8 mouse cellular contexts compared by ENCODE assay signal in genomic region chr16:4273702-4274476, GRCm38 (mm10).
DNase-seq lines count a peak whose midpoint lies in the region; ATAC-seq and TF ChIP-seq lines count a peak whose summit lies in the region.

No protein-coding gene starts in this region.

- DNase-seq in limb, embryonic 10.5 days (ENCODE audit: low spot score) = no peak
- peak; percentile 93 for DNase-seq in fibroblast of lung, adult 2 months (ENCODE audit: low read depth)
- DNase-seq in heart, postnatal 0 days (ENCODE audit: low spot score) = peak; percentile 92
- DNase-seq in layer of hippocampus, adult 9-11 months = peak; percentile 59
- DNase-seq in lung, postnatal 4 days = peak; percentile 78 to 83
- no peak for DNase-seq in yolk sac, embryonic 10.5 days (ENCODE audit: low spot score)
- no peak for DNase-seq in spleen, postnatal 4 days (ENCODE audit: low spot score in 2 of 2)

- no peaks in the 10 kb centered on the region for H3K27me3 ChIP-seq in limb, embryonic 12.5 days
- H3K27me3 ChIP-seq in limb, embryonic 10.5 days (ENCODE audit: low read depth, poor library complexity, severe bottlenecking) = no peaks in the 10 kb centered on the region
- H3K27me3 ChIP-seq in heart, postnatal 0 days (ENCODE audit: control insufficient read depth, insufficient read depth, low read length) = no peaks in the 10 kb centered on the region

- ATAC-seq in limb, embryonic 12.5 days (ENCODE audit: insufficient number of reproducible peaks, insufficient read depth, low FRiP score, low TSS enrichment, low read depth) = no peak; the same call in 1 of the 2 replicates
- peak; percentile 79 for ATAC-seq in heart, postnatal 0 days (ENCODE audit: insufficient read depth, low read depth)

- peaks cover 22% of the 10 kb centered on the region for H3K4me1 ChIP-seq in limb, embryonic 12.5 days (replicated peaks)
- H3K4me1 ChIP-seq in limb, embryonic 10.5 days = no peaks in the 10 kb centered on the region
- peaks cover 32% of the 10 kb centered on the region for H3K4me1 ChIP-seq in heart, postnatal 0 days (ENCODE audit: control insufficient read depth, insufficient read depth)

- H3K36me3 ChIP-seq in limb, embryonic 12.5 days = no peaks in the 10 kb centered on the region
- no peaks in the 10 kb centered on the region for H3K36me3 ChIP-seq in limb, embryonic 10.5 days
- no peaks in the 10 kb centered on the region for H3K36me3 ChIP-seq in heart, postnatal 0 days (replicated peaks; ENCODE audit: control insufficient read depth, insufficient read depth, low read length)

- H3K4me2 ChIP-seq in limb, embryonic 12.5 days = no peak overlapping the region
- 0 out of 2 replicates have a peak overlapping the region, but pooled peaks have one; percentile 7 for H3K4me2 ChIP-seq in heart, postnatal 0 days (ENCODE audit: low read depth, low read length)

- no peak for TF ChIP-seq CTCF in heart, postnatal 0 days (IDR thresholded peaks at IDR 0.05; ENCODE audit: low read depth)

- H3K4me3 ChIP-seq in limb, embryonic 12.5 days (replicated peaks) = no peak overlapping the region
- no peak overlapping the region for H3K4me3 ChIP-seq in limb, embryonic 10.5 days
- no peak overlapping the region for H3K4me3 ChIP-seq in heart, postnatal 0 days (ENCODE audit: low read depth, low read length)

- no peak for TF ChIP-seq EP300 in heart, postnatal 0 days (IDR thresholded peaks at IDR 0.05; ENCODE audit: low read depth)

- WGBS in limb, embryonic 12.5 days = 67% methylated on average over 12 of the region's 12 CpGs
- 86% methylated on average over 12 of the region's 12 CpGs for WGBS in limb, embryonic 10.5 days
- 30% methylated on average over 12 of the region's 12 CpGs for WGBS in heart, postnatal 0 days

- no peaks in the 10 kb centered on the region for H3K9me3 ChIP-seq in limb, embryonic 12.5 days
- H3K9me3 ChIP-seq in limb, embryonic 10.5 days (replicated peaks) = no peaks in the 10 kb centered on the region
- no peaks in the 10 kb centered on the region for H3K9me3 ChIP-seq in heart, postnatal 0 days (replicated peaks; ENCODE audit: control insufficient read depth, low read length)

- H3K27ac ChIP-seq in limb, embryonic 12.5 days = peak overlapping the region; percentile 69
- H3K27ac ChIP-seq in limb, embryonic 10.5 days = no peak overlapping the region
- H3K27ac ChIP-seq in heart, postnatal 0 days (ENCODE audit: low read depth) = peak overlapping the region; percentile 76

- no peak overlapping the region for H3K9ac ChIP-seq in limb, embryonic 12.5 days (replicated peaks)
- H3K9ac ChIP-seq in heart, postnatal 0 days (replicated peaks; ENCODE audit: low read depth, low read length) = no peak overlapping the region

Comparison
In these comparisons a context has a peak if more than half of its experiments do, and no peak if none do; other contexts are left out.
1. DNase-seq: peak in fibroblast of lung, adult 2 months (single experiment), heart, postnatal 0 days (single experiment), layer of hippocampus, adult 9-11 months (single experiment) and lung, postnatal 4 days (2 of 2); none in limb, embryonic 10.5 days (single experiment), yolk sac, embryonic 10.5 days (single experiment) and spleen, postnatal 4 days (0 of 2).